ENCODE assay signal across 23 mouse cellular contexts in genomic region chr7:110908209-110909144, GRCm38 (mm10). TPM values are rescaled to one million over a fixed set of nuclear protein-coding genes. Genes with fewer than 3 reads are reported as not detected.
A peak's percentile ranks its signal among the peaks of the same experiment; 100 is the strongest.
DNase-seq lines count a peak whose midpoint lies in the region; ATAC-seq lines count a peak whose summit lies in the region.
"Had no signal": no experiment of that assay in that cellular context is flagged by ENCODE, and none has a peak within 500 bp of the region (broad histone marks: within the 10 kb centered on the region; RNA-seq: fewer than 3 reads in every experiment).

No protein-coding gene starts in this region.

- no peaks in the 10 kb centered on the region for H3K9me3 ChIP-seq in heart, embryonic 10.5 days
- no peaks in the 10 kb centered on the region for H3K9me3 ChIP-seq in midbrain, embryonic 14.5 days (ENCODE audit: control insufficient read depth, low read length)
- H3K9me3 ChIP-seq: embryonic facial prominence, embryonic 12.5 days; kidney, embryonic 15.5 days; limb, embryonic 13.5 days; liver, embryonic 13.5 days; neural tube, embryonic 15.5 days; stomach, embryonic 15.5 days had no signal

- H3K4me3 ChIP-seq in heart, embryonic 10.5 days = no peak overlapping the region
- H3K4me3 ChIP-seq in midbrain, embryonic 14.5 days (replicated peaks; ENCODE audit: low read depth, low read length) = no peak overlapping the region
- H3K4me3 ChIP-seq: embryonic facial prominence, embryonic 12.5 days; kidney, embryonic 15.5 days; limb, embryonic 13.5 days; liver, embryonic 13.5 days; neural tube, embryonic 15.5 days; stomach, embryonic 15.5 days had no signal

- ATAC-seq in CD4-positive, CD25-positive, alpha-beta regulatory T cell, adult 4 months = peak; percentile 34
- peak; percentile 73 for ATAC-seq in granulocyte monocyte progenitor cell, adult 5-6 weeks (replicated peaks; ENCODE audit: poor library complexity, severe bottlenecking)
- ATAC-seq in neutrophil, adult 5-6 weeks (ENCODE audit: extremely low read depth, insufficient number of reproducible peaks, low FRiP score, poor library complexity, severe bottlenecking) = peak; percentile 83
- ATAC-seq in midbrain, embryonic 14.5 days (ENCODE audit: low FRiP score, low TSS enrichment) = no peak
- ATAC-seq: hindbrain, postnatal 0 days; intestine, embryonic 16.5 days had no signal

- H3K4me1 ChIP-seq in heart, embryonic 10.5 days = peaks cover 16% of the 10 kb centered on the region
- H3K4me1 ChIP-seq in midbrain, embryonic 14.5 days (ENCODE audit: control insufficient read depth, insufficient read depth, low read length) = no peaks in the 10 kb centered on the region
- H3K4me1 ChIP-seq: embryonic facial prominence, embryonic 12.5 days; limb, embryonic 13.5 days; neural tube, embryonic 15.5 days; stomach, embryonic 15.5 days had no signal

- H3K36me3 ChIP-seq in heart, embryonic 10.5 days = no peaks in the 10 kb centered on the region
- no peaks in the 10 kb centered on the region for H3K36me3 ChIP-seq in midbrain, embryonic 14.5 days (ENCODE audit: control insufficient read depth, insufficient read depth, low read length)
- H3K36me3 ChIP-seq: embryonic facial prominence, embryonic 12.5 days; limb, embryonic 13.5 days; liver, embryonic 13.5 days; neural tube, embryonic 15.5 days; stomach, embryonic 15.5 days had no signal

- H3K27me3 ChIP-seq in heart, embryonic 10.5 days (ENCODE audit: insufficient read depth, poor library complexity, severe bottlenecking) = no peaks in the 10 kb centered on the region
- no peaks in the 10 kb centered on the region for H3K27me3 ChIP-seq in midbrain, embryonic 14.5 days (ENCODE audit: control insufficient read depth, insufficient read depth, low read length)
- H3K27me3 ChIP-seq: embryonic facial prominence, embryonic 12.5 days; kidney, embryonic 15.5 days; limb, embryonic 13.5 days; liver, embryonic 13.5 days; neural tube, embryonic 15.5 days; stomach, embryonic 15.5 days had no signal

- H3K9ac ChIP-seq in midbrain, embryonic 14.5 days (replicated peaks; ENCODE audit: low read length) = no peak overlapping the region
- H3K9ac ChIP-seq: embryonic facial prominence, embryonic 12.5 days; kidney, embryonic 15.5 days; limb, embryonic 13.5 days; liver, embryonic 13.5 days; lung, embryonic 14.5 days; neural tube, embryonic 15.5 days; stomach, embryonic 15.5 days had no signal

- peak; percentile 85 for DNase-seq in heart, adult 11 months
- no peak for DNase-seq in heart, embryonic 10.5 days (ENCODE audit: low spot score)
- no peak for DNase-seq in ovary, postnatal 36 days (ENCODE audit: low spot score)
- DNase-seq in midbrain, embryonic 14.5 days = no peak
- no peak for DNase-seq in thymus, adult 18-20 months
- DNase-seq: cerebellum, adult 11-12 months; cerebellum, postnatal 10 days; gastrocnemius, postnatal 36 days; heart, postnatal 4 days; kidney, postnatal 36 days; liver, embryonic 13.5 days; lung, embryonic 14.5 days; thymus, adult 2 months had no signal

- no peak overlapping the region for H3K27ac ChIP-seq in heart, embryonic 10.5 days
- H3K27ac ChIP-seq in midbrain, embryonic 14.5 days (replicated peaks; ENCODE audit: low read depth, low read length) = no peak overlapping the region
- H3K27ac ChIP-seq: embryonic facial prominence, embryonic 12.5 days; hindbrain, postnatal 0 days; kidney, embryonic 15.5 days; limb, embryonic 13.5 days; liver, embryonic 13.5 days; neural tube, embryonic 15.5 days; stomach, embryonic 15.5 days had no signal

- no peak overlapping the region for H3K4me2 ChIP-seq in midbrain, embryonic 14.5 days (ENCODE audit: low read length)
- H3K4me2 ChIP-seq: embryonic facial prominence, embryonic 12.5 days; kidney, embryonic 15.5 days; limb, embryonic 13.5 days; liver, embryonic 13.5 days; lung, embryonic 14.5 days; neural tube, embryonic 15.5 days; stomach, embryonic 15.5 days had no signal

- WGBS in heart, embryonic 10.5 days = 75% methylated on average over 8 of the region's 8 CpGs
- 79% methylated on average over 8 of the region's 8 CpGs for whole genome bisulfite sequencing in midbrain, embryonic 14.5 days

RNA-seq across cellular contexts. Expression of gene Lyve1, which starts 45.4 kb away (rescaled TPM):
- 1.6 and 3.6 TPM in 2 replicates for polyA plus RNA-seq in heart, embryonic 10.5 days (2016; fragmentation: Nextera tagmentation; extraction: Ambion mirVana)
- polyA plus RNA-seq in CD4-positive, CD25-positive, alpha-beta regulatory T cell, adult 4 months (2017; shearing (Covaris generic)) = not detected
- not detected in 2 replicates for total RNA-seq in granulocyte monocyte progenitor cell, adult 5-6 weeks (2014; fragmentation: Nextera tagmentation)
- not detected in 2 replicates for total RNA-seq in granulocyte monocyte progenitor cell, adult 5-6 weeks (2017)
- not detected in 2 replicates for total RNA-seq in neutrophil, adult 5-6 weeks (2017)
- polyA plus RNA-seq in midbrain, embryonic 14.5 days (2014; fragmentation: Nextera tagmentation; extraction: Ambion mirVana) = 4.7 TPM in 1 of 2 replicates, not detected in the other
